Mouse (Mus musculus): ENCODE measurements around the gene St3gal6. TPM values are rescaled to one million over a fixed set of nuclear protein-coding genes. Genes with fewer than 3 reads are reported as not detected.

The St3gal6 gene
- polyA plus RNA-seq, 1 experiment: not detected

DNA sequence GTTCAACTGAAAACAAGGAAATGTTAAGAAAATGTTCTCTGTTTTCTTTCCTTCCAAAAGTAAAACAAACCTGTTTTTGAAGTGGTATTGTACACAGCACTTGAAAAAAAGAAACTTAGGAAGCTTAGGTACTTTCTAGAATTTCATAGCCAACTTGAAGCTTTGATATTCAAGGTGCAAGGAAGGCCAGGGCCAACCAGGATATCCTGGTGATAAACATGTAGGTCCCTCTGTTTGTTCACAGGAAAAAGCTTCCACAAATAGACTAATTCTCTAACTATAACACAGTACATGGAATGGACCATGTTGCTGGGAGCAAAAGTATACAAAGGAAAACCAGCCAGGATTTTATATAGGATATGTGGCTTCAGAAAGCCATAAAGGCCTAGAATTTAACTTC lies 27.3 kb downstream of the St3gal6 start:
- no peak for TF ChIP-seq CTCF (IDR thresholded peaks at IDR 0.05; ENCODE audit: insufficient read depth, low read depth, low read length)
- no peak for TF ChIP-seq POLR2A (IDR thresholded peaks at IDR 0.05; ENCODE audit: insufficient read depth, low read depth, low read length)
- Histone ChIP-seq H3K4me1 (ENCODE audit: control insufficient read depth, insufficient read depth, low read length) (0 out of 2 replicates have a peak, but pooled peaks cover 2% of the 10 kb centered on the region), H3K27ac (ENCODE audit: insufficient read depth, low read depth, low read length) (no peak overlapping the region), H3K4me3 (ENCODE audit: insufficient read depth, low read depth, low read length) (no peak overlapping the region)

DNA sequence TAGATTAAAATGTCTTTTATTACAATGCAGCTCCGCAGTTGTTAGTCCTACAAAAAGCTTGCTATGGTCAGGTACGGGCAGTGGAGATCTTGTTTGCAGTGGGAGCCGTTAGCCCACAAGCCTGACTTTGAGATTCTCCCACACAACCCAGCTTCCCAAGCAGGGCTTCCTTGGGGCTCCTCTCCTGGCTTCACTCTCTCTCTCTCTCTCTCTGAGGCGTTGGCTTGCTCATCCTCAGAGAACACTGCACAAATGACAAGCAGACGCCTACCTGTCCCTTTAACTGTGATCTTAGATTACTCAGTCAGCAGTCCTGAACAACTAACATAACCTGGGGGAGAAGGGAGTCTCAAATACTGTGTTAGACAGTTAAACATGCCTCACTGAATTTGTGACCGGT lies 36.2 kb downstream of the St3gal6 start:
- 92% methylated on average over 6 of the region's 6 CpGs for WGBS
- Histone ChIP-seq H3K27ac (ENCODE audit: insufficient read depth, low read depth, low read length) (no peak overlapping the region), H3K4me3 (ENCODE audit: insufficient read depth, low read depth, low read length) (no peak overlapping the region), H3K4me1 (ENCODE audit: control insufficient read depth, insufficient read depth, low read length) (no peaks in the 10 kb centered on the region)
- TF ChIP-seq POLR2A (IDR thresholded peaks at IDR 0.05; ENCODE audit: insufficient read depth, low read depth, low read length) (no peak), CTCF (IDR thresholded peaks at IDR 0.05; ENCODE audit: insufficient read depth, low read depth, low read length) (no peak)

DNA sequence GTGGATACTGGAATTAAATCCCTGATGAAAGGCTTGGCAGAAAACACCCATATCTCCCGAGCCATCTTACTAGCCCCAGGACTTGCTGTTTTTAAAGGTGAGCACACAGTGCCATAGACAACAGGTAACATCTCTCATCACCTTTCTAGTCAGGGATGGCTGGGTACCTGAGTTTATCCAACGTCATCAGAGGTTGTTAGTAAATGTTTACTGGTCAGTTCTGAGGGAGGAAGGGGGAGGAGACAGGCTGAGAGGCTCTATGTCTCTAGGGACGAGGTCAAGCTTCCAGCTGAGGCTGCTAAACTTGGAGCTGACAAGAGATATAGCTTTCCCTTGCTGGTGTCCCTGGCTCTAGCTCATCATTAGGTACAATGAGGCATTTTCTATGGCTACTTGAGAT lies 41.7 kb downstream of the St3gal6 start:
- Histone ChIP-seq H3K27ac (ENCODE audit: insufficient read depth, low read depth, low read length) (no peak overlapping the region), H3K4me1 (ENCODE audit: control insufficient read depth, insufficient read depth, low read length) (no peaks in the 10 kb centered on the region), H3K4me3 (ENCODE audit: insufficient read depth, low read depth, low read length) (no peak overlapping the region)
- 75% methylated on average over 3 of the region's 3 CpGs for WGBS
- no peak for TF ChIP-seq CTCF (IDR thresholded peaks at IDR 0.05; ENCODE audit: insufficient read depth, low read depth, low read length)
- TF ChIP-seq POLR2A (IDR thresholded peaks at IDR 0.05; ENCODE audit: insufficient read depth, low read depth, low read length): no peak

DNA sequence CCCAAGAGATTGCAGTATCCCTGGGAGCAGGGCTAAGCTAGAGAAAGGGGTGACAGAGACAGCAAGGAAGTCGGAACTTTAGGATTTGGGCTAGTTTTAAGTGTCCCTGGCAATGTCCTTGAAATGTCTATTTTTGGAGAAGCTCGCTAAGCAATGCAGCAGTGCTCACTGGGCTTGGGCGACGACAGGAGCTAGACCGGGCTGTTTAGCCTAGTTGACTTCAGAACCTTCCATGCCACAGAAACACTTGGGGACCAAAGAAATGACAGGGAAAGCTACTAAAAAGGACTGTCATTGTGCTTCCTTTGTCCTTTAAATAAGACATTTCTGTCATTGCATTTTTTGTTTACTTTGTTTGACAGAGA lies 42.2 kb downstream of the St3gal6 start:
- Histone ChIP-seq H3K27ac (ENCODE audit: insufficient read depth, low read depth, low read length) (no peak overlapping the region), H3K4me3 (ENCODE audit: insufficient read depth, low read depth, low read length) (no peak overlapping the region), H3K4me1 (ENCODE audit: control insufficient read depth, insufficient read depth, low read length) (no peaks in the 10 kb centered on the region)
- TF ChIP-seq POLR2A (IDR thresholded peaks at IDR 0.05; ENCODE audit: insufficient read depth, low read depth, low read length) (no peak), CTCF (IDR thresholded peaks at IDR 0.05; ENCODE audit: insufficient read depth, low read depth, low read length) (no peak)
- WGBS: 87% methylated on average over 5 of the region's 5 CpGs

DNA sequence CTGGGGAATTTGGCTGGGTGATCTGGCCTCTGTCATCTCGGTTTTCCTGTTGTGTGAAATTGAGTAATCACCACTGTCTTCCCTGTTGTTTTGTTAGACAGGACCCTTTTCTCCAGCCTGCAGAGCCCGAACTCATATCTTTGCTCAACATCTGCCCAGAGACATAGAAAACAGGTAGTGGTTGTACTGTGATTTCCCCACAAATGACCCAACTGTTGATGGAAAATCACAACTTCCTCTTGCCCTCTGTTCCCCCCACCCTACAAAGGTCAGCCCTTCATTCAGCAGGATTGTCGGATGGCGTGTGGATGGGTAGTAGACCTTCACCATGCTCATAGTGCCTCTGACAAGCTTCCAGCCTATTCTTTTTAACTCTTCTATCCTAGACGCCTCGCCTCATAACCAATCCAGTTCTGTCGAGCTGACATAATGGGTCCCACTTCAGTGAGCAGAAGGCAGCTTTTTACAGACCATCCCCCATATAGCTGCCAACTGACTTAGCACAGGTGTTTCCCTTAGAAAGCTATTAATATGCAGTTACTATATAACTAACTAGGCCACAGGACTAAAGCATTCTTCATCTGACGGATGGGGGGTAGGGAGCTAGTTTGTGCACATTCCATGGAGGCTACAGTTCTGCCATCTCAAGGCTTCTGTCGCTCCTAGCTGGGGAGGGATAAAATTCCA lies 42.7 kb downstream of the St3gal6 start:
- no peak overlapping the region for H3K4me3 ChIP-seq (ENCODE audit: insufficient read depth, low read depth, low read length)
- H3K4me1 ChIP-seq (ENCODE audit: control insufficient read depth, insufficient read depth, low read length): no peaks in the 10 kb centered on the region
- H3K27ac ChIP-seq (ENCODE audit: insufficient read depth, low read depth, low read length): no peak overlapping the region
- WGBS: 86% methylated on average over 9 of the region's 9 CpGs
- TF ChIP-seq POLR2A (IDR thresholded peaks at IDR 0.05; ENCODE audit: insufficient read depth, low read depth, low read length) (no peak), CTCF (IDR thresholded peaks at IDR 0.05; ENCODE audit: insufficient read depth, low read depth, low read length) (no peak)

DNA sequence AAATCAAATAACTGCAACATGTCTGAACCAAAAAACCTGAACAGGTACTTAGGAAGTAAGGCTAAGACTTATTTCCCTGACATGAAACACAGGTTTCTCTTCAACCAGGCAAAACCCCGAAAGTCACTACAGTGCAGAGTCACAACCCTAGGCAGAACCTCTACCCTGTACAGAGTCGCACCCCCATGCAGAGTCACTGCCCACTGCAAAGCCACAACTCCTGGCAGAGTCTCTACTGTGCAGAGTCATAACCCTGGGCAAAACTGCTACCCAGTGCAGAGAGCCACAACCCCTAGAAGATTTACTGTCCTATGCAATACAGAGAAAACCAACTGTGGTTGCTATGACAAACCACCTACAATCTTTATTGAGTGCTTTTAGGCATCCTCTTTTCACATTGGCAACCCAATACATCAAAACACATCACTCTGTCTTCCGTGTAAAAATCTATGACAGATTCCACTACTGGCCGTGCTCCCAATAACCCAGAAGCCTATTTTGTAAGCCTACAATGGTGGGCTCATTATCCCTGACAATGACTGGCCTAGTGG lies 44.1 kb downstream of the St3gal6 start:
- no peak overlapping the region for H3K4me3 ChIP-seq (ENCODE audit: insufficient read depth, low read depth, low read length)
- WGBS: 85% methylated on average over 4 of the region's 4 CpGs
- H3K27ac ChIP-seq (ENCODE audit: insufficient read depth, low read depth, low read length): no peak overlapping the region
- H3K4me1 ChIP-seq (ENCODE audit: control insufficient read depth, insufficient read depth, low read length): no peaks in the 10 kb centered on the region
- TF ChIP-seq POLR2A (IDR thresholded peaks at IDR 0.05; ENCODE audit: insufficient read depth, low read depth, low read length) (no peak), CTCF (IDR thresholded peaks at IDR 0.05; ENCODE audit: insufficient read depth, low read depth, low read length) (no peak)

DNA sequence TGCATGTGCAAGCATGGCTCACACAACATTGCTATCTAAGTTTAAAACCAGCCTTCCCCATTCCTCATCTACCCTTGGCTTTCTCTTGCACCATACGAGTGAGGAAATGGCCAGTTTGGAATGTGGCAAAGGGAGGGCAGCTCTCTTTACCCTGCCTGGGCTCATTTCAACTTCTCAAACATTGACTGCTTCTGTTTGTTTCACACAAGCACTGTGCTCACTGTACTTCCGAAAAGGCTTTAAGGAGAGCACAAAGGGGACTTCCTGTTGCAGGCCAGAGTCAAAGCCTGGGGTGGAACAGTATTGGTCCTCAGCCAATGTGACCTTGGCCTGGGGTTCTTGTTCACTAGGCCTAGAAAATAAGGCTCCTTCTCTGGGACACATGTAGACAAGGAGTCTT lies 47.7 kb downstream of the St3gal6 start:
- Histone ChIP-seq H3K27ac (ENCODE audit: insufficient read depth, low read depth, low read length) (no peak overlapping the region), H3K4me1 (ENCODE audit: control insufficient read depth, insufficient read depth, low read length) (no peaks in the 10 kb centered on the region), H3K4me3 (ENCODE audit: insufficient read depth, low read depth, low read length) (no peak overlapping the region)
- TF ChIP-seq POLR2A (IDR thresholded peaks at IDR 0.05; ENCODE audit: insufficient read depth, low read depth, low read length): no peak
- TF ChIP-seq CTCF (IDR thresholded peaks at IDR 0.05; ENCODE audit: insufficient read depth, low read depth, low read length): no peak
- 60% methylated on average over 2 of the region's 2 CpGs for WGBS

DNA sequence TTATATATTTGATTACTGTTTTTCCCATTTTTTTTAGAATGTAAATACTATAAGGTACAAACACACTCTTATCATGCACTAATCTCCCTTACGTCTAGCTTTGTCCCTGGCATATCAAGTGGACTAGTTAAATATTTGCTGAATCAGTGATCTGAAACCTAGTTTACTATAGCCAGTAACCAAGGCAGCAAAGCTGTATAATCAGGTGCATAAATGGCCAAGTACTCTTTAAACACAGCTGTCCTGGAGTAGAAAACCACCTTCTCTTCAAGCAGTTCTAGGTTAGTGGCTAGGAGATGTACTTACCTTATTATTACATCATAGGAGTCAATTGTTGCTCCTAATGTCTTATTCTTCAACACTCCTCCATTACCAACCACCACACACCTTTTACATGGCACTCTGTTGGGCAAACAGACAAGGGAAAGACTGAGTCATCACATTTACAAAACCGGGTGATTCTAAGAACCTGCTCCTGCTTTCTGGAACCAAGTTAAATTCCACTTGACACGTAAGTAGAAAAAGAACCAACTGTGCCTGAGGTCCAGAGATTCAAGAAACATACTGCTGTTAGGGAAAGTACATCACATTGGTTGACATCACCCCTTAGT lies 48.4 kb downstream of the St3gal6 start:
- Histone ChIP-seq H3K4me1 (ENCODE audit: control insufficient read depth, insufficient read depth, low read length) (no peaks in the 10 kb centered on the region), H3K27ac (ENCODE audit: insufficient read depth, low read depth, low read length) (no peak overlapping the region), H3K4me3 (ENCODE audit: insufficient read depth, low read depth, low read length) (no peak overlapping the region)
- WGBS: 74% methylated on average over 3 of the region's 3 CpGs
- TF ChIP-seq POLR2A (IDR thresholded peaks at IDR 0.05; ENCODE audit: insufficient read depth, low read depth, low read length) (no peak), CTCF (IDR thresholded peaks at IDR 0.05; ENCODE audit: insufficient read depth, low read depth, low read length) (no peak)

DNA sequence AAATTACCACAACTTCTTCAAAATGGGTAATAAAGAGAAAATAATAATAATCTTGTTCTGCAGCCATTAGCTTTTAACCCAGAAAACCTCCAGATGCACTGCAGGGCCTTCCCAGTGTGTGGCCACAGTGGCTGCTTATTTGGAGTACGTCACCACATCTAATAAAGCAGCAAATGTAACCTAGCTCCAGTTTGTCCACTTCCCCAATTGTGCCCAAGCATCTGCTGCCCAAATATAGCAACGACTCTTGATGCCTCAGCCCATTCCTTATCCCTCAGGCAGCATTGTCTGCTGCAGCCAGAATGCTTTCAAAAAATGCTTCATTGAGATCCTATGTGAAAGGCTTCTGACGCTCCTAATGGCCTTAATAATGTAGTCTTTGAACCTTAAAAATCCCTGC lies 49.2 kb downstream of the St3gal6 start:
- Histone ChIP-seq H3K27ac (ENCODE audit: insufficient read depth, low read depth, low read length) (no peak overlapping the region), H3K4me1 (ENCODE audit: control insufficient read depth, insufficient read depth, low read length) (no peaks in the 10 kb centered on the region), H3K4me3 (ENCODE audit: insufficient read depth, low read depth, low read length) (no peak overlapping the region)
- WGBS: 52% methylated on average over 3 of the region's 3 CpGs
- TF ChIP-seq CTCF (IDR thresholded peaks at IDR 0.05; ENCODE audit: insufficient read depth, low read depth, low read length): no peak
- no peak for TF ChIP-seq POLR2A (IDR thresholded peaks at IDR 0.05; ENCODE audit: insufficient read depth, low read depth, low read length)
